Mouse (Mus musculus) cerebellum, adult 18-20 months (tissue): ENCODE results near the gene Dbil5.

Experiments
- DNase-seq, 2 experiments: peaks; one replicate each; pipeline ENCODE4 v3.0.0; 2021

Gene Dbil5

GRCm38 (mm10) chr11:76217390-76217800 is at the start of gene Dbil5, which contains the start of gene Gemin4:
Gene Dbil5 (plus strand): TSS chr11:76217608.
Gene Gemin4 (minus strand): TSS chr11:76217664.
- peak; percentile 97 to 98 for DNase-seq

- peak; percentile 61 to 62 for DNase-seq
Measured at GRCm38 (mm10) chr11:76168976-76169375, 48.4 kb upstream of the Dbil5 start.

- peak; percentile 60 to 74 for DNase-seq
Measured at GRCm38 (mm10) chr11:76170207-76170606, 47.2 kb upstream of the Dbil5 start.

- peak; percentile 27 to 28 for DNase-seq
Measured at GRCm38 (mm10) chr11:76178726-76179494, 38.5 kb upstream of the Dbil5 start.

- DNase-seq: peak; percentile 92
Measured at GRCm38 (mm10) chr11:76179495-76180145, 37.8 kb upstream of the Dbil5 start, which contains the start of the genes Vps53 and Fam57a. Gene Vps53 (minus strand): TSS chr11:76179647. Gene Fam57a (plus strand): TSS chr11:76179671.

GRCm38 (mm10) chr11:76180146-76180540 is 37.3 kb upstream of the Dbil5 start:
- DNase-seq: no peak

- no peak for DNase-seq
Measured at GRCm38 (mm10) chr11:76183745-76184144, 33.7 kb upstream of the Dbil5 start.

GRCm38 (mm10) chr11:76186908-76187307 is 30.5 kb upstream of the Dbil5 start:
- DNase-seq: no peak

- DNase-seq: no peak
Measured at GRCm38 (mm10) chr11:76196275-76196976, 21.0 kb upstream of the Dbil5 start.

GRCm38 (mm10) chr11:76196977-76197469 is 20.4 kb upstream of the Dbil5 start:
- DNase-seq: no peak

- peak; percentile 94 to 95 for DNase-seq
Measured at GRCm38 (mm10) chr11:76201761-76202674, 15.4 kb upstream of the Dbil5 start.

- DNase-seq: no peak
Measured at GRCm38 (mm10) chr11:76206793-76207192, 10.6 kb upstream of the Dbil5 start.

- no peak for DNase-seq
Measured at GRCm38 (mm10) chr11:76210228-76210985, 7.0 kb upstream of the Dbil5 start.

GRCm38 (mm10) chr11:76211595-76211994 is 5.8 kb upstream of the Dbil5 start:
- peak in 1 of 2 experiments; percentile 24 for DNase-seq

- no peak for DNase-seq
Measured at GRCm38 (mm10) chr11:76213841-76214240, 3.6 kb upstream of the Dbil5 start.

GRCm38 (mm10) chr11:76215011-76215410 is 2.4 kb upstream of the Dbil5 start:
- DNase-seq: no peak

GRCm38 (mm10) chr11:76216049-76216540 is 1.3 kb upstream of the Dbil5 start:
- no peak for DNase-seq

GRCm38 (mm10) chr11:76216681-76217389 is 573 bp upstream of the Dbil5 start:
- peak; percentile 37 to 39 for DNase-seq

- no peak for DNase-seq
Measured at GRCm38 (mm10) chr11:76224631-76225030, 7.2 kb downstream of the Dbil5 start.

GRCm38 (mm10) chr11:76225051-76225450 is 7.6 kb downstream of the Dbil5 start:
- DNase-seq: no peak
